Mouse (Mus musculus) urinary bladder, postnatal 10 days (tissue): ENCODE results near the gene Trim38.
"Not testable (repeated sequence)": the region's sequence is repeated elsewhere in the genome, so short reads cannot be mapped to it uniquely, and the experiment has no call there.

Experiments
- DNase-seq: peaks from one replicate; pipeline ENCODE4 v3.0.0; 2022; ENCODE audit warnings: low spot score

Trim38 gene

DNA sequence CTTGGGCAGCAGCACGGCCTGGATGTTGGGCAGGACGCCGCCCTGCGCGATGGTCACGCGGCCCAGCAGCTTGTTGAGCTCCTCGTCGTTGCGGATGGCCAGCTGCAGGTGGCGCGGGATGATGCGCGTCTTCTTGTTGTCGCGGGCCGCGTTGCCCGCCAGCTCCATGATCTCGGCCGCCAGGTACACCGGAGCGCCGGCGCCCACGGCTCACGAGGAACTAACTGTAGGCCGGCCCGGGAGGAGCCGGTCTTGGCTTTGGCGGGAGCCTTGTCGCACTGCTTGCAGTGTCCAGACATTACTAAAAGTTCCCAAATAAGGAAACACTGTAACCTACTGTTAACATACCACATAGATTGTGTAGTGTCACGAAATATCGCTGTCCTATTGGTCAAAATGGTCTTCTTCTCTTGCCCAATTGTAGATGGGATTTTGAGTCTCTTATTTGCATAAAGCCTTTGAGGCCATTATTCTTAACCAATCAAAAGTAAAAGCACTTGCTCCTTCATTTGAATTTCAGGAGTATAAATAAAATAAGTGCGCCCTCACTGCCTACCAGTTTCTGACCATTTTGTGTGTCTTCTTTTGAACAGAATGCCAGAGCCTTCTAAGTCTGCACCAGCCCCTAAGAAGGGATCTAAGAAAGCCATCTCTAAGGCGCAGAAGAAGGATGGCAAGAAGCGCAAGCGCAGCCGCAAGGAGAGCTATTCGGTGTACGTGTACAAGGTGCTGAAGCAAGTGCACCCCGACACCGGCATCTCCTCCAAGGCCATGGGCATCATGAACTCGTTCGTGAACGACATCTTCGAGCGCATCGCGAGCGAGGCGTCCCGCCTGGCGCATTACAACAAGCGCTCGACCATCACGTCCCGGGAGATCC, 23.3 kb upstream of the Trim38 start, which contains the start of gene Hist1h2bb:
Gene Hist1h2bb, plus strand, starts transcription at position 534 of the 880 bp plus-strand sequence.
- DNase-seq: not testable (repeated sequence)

DNA sequence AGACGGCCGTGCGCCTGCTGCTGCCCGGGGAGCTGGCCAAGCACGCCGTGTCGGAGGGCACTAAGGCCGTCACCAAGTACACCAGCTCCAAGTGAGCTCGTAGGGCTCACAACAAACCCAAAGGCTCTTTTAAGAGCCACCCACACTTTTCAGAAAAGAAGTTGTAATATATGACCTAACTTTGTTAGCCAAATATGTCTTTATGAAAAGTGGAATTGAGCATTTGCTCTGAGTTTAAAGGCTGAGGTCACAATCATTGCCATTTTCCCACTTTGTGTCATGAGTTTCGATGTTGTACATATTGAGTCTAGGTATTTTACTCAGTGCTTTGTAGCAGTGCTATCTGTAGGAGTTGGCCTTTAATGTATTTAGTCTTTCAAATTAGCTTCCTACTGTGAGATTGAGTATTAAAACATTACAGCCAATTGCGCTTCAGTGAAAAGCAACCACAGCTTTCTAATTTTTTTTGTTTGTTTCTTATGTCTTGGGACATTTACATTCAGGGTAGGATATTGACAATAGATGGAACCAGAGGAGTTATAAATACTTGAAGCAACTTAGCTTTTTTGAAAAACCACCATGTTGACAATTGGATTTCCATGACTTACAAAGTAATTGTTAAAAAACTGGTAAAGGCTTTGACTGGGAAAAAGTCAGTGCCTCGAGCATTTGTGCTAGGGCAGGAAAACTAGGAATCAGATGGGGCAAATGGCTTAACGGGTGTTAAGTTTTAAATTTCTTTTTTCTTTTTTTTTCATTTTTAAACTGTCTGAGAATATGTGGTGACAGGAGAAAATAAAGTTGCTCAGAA, 22.4 kb upstream of the Trim38 start:
- DNase-seq: no peak

DNA sequence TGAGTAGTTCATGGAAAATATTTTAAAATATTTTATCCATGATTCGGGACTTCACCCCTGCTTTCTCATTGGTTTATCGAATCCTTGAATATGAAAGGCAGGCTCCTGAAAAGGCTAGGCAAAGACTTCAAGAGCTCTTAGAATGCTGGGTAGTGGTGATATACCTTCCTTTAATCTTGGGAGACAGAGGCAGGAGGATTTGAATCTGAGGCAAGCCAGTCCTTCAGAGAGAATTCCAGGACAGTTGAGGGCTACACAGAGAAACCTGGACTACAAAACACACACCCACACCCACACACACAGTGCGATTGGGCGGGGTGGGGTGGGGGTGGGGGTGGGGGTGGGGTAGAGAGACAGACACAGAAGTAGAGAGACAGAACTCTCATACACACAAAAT, 21.8 kb upstream of the Trim38 start:
- no peak for DNase-seq

DNA sequence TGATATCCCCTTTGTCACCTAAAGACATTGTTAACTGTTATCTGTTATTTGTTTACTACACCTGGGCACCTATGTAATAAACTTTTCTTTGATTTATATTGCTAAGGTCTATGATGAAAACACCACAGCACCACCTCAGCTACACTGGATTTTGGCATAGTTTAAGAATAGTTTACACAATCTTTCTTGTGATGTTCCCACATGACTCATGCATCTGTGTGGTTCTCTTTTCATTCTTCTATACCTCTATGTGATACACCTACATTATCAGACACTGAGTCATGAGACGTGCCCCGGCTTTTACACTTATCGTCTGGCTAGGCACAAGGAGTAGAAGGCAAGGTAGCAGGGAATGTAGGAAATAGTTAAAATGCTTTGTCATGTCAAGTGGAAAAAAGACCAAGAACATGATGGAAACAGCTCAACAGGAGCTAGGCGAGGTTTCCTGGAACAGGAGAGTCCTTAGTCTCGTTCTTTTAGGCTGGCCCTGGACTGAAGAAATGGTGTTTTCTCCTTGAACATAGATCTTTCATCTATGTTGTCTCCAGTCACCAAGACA, 20.1 kb upstream of the Trim38 start:
- no peak for DNase-seq

DNA sequence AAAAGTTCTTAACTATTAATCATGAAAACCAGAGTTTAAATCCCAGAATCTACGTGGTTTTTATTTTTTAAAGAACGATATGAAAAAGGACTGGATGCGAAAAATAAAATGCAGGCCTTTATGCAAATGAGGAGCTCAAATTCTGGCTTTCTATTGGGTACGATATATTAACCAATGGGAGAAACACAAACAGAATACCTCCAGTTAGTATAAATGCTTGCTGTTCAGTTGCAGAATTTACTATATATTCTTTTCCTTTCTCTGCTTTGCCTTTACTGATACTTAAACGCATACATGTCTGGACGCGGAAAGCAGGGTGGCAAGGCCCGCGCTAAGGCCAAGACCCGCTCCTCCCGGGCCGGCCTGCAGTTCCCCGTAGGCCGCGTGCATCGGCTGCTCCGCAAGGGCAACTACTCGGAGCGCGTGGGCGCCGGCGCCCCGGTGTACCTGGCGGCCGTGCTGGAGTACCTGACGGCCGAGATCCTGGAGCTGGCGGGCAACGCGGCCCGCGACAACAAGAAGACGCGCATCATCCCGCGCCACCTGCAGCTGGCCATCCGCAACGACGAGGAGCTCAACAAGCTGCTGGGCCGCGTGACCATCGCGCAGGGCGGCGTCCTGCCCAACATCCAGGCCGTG, 18.8 kb upstream of the Trim38 start, which contains the start of gene Hist1h2ab:
Gene Hist1h2ab, plus strand, starts transcription at position 288 of the 639 bp plus-strand sequence.
- not testable (repeated sequence) for DNase-seq

DNA sequence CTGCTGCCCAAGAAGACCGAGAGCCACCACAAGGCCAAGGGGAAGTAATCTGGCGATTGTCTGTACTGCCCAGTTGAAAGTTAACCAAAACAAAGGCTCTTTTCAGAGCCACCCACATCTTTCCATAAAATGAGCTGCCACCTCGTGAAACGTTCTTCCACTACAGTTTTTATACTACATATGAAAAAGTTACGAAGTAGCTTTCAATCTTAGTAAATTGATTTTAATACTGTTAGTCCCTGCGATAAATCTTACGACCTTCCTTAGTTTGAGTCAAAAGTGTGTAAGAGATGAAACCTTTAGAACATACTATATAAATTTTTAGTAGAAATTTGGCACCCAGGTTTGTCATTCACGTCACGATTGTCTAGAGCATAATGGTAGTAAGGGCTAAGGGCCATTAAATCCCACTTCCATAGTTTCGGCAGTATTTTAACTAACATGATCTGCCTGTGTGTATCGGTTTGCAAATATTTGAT, 18.2 kb upstream of the Trim38 start:
- no peak for DNase-seq

DNA sequence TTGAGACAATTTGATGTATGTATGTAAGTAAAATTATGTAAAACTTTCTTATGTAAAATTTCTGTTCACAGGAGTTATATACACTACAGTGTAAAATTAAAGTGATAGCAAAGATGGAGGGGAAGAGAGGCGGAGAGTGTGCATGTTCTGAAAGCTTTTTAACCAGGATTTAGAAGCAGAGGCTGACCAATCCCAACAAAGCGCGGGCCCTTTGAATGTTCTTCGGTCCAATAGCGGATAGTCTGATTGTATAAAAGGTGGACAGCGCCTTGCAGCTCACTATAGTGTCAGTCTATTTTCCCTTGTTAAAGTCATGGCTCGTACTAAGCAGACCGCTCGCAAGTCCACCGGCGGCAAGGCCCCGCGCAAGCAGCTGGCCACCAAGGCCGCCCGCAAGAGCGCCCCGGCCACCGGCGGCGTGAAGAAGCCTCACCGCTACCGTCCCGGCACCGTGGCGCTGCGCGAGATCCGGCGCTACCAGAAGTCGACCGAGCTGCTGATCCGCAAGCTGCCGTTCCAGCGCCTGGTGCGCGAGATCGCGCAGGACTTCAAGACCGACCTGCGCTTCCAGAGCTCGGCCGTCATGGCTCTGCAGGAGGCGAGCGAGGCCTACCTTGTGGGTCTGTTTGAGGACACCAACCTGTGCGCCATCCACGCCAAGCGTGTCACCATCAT, 17.5 kb upstream of the Trim38 start, which contains the start of gene Hist1h3b:
Gene Hist1h3b, plus strand, starts transcription at position 201 of the 675 bp plus-strand sequence.
- DNase-seq: peak; percentile 47

DNA sequence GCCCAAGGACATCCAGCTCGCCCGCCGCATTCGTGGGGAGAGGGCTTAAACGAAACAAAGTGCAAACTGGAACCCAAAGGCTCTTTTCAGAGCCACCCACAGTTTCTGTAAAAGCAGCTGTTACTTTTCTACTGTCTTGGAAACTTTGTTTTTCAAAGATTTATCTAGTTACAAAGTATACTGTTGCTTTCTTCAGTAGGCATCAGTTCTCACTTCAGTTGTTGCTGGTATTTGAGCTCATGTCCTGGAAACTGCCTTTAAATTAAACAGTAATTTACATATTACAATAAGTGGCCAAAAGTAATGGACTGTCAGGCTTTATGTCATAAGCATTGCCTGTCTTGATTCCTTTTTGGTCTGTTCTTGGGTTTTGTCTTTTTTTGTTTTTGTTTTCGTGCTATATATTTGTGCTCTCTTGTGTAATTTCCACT, 17.0 kb upstream of the Trim38 start:
- no peak for DNase-seq

DNA sequence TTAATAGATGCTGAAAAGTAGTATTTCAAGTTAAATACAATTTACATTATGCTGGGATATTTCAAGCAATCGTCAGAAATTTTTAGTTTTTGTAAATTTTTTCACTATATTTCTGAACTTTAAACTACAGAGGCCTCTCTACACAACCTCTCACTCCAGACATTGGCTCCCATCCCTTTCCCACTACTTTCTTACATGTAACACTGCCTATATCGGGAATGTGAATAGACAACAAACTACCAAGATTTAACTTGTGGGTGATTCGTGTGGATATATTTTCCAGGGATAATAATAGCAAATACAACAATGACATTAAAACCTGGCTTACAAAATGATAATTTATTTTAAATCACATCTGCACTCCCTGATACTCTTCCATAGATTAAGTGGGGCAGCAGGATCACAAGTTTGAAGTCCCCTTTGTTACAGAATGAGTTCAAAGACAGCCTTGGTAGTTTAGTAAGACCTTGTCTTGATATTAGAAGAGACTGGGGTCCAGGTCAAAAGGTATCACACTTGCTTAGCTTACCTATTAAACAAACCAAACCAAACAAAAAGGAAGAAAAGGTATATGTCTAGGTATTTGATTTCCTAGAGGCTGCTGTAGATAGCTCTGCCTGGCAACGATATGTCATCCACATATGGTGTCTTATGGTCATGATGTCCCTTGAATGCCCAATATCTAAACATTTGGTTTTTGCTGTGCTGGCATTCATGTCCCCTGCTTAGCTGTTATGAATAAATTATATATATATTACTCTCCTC, 16.2 kb upstream of the Trim38 start:
- no peak for DNase-seq

DNA sequence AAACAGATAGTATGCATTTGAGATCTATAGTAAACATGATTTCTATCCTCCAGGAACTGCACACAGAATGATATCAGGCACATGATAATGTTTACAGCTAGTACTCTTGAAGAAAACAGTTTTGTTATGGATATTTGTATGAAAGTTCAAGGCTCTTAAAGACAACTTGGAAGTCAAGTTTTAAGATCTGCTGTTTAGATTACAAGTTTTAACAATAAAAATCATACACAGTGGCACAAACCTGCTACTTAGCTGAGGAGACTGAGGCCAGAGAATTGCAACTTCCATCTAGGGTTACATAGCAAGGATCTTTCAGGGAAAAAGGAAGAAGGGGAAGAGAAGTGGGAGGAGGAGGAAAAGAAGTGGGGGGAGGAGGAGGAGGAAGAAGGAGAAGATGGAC, 14.7 kb upstream of the Trim38 start:
- no peak for DNase-seq

DNA sequence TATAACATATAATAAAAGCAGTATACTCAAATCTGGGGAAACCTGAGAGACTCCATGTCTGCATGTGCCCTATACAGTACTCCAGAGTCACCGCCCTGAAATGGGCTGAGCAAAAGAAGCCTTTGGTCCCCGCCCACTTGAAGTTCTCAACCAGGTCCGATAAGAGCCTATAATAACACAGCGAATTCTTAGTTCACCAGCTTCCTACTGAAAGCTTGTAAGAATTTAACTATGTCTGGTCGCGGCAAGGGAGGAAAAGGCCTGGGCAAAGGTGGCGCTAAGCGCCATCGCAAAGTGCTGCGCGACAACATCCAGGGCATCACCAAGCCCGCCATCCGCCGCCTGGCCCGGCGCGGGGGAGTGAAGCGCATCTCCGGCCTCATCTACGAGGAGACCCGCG, 12.9 kb upstream of the Trim38 start, which contains the start of gene Hist1h4b:
Gene Hist1h4b, plus strand, starts transcription at position 224 of the 400 bp plus-strand sequence.
- DNase-seq: no peak

DNA sequence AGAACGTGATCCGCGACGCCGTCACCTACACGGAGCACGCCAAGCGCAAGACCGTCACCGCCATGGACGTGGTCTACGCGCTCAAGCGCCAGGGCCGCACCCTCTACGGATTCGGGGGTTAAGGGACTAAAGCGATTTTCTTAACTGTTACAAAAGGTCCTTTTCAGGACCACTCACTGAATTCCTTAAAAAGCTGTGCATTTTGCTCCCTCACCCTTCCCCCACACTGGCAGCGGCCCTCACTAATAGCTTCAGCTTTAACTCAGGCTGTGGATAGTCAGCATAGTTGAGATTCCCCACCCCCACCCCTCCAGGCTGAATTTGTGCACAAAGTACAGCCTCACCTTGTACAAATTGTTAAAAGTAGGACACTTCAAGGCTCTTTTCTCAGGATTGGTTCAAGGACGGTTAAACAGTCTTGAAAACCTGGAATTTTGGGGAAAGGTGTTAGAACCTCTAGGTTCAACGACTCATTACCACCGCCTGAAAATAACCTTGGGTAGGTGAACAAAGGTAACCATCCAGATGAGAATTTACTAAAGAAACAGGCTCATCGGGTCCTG, 12.4 kb upstream of the Trim38 start:
- DNase-seq: no peak

DNA sequence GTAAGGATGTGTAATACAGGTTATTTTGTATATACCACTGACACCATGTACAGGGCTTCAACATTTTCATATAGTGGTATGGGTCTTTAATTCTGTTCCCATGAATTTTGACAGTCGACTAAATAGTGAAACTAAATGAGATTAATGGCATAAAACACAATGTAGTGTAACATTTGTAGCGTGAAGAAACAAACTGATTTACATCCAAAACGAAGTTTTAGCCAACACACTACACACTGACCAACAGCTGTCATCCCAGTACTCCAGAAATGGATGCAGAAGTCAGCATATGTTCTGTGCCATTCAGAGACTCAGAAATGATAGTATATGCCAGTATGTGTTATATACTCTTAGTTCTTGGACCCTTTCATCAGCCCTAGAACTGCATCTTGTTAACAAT, 11.8 kb upstream of the Trim38 start:
- DNase-seq: no peak

DNA sequence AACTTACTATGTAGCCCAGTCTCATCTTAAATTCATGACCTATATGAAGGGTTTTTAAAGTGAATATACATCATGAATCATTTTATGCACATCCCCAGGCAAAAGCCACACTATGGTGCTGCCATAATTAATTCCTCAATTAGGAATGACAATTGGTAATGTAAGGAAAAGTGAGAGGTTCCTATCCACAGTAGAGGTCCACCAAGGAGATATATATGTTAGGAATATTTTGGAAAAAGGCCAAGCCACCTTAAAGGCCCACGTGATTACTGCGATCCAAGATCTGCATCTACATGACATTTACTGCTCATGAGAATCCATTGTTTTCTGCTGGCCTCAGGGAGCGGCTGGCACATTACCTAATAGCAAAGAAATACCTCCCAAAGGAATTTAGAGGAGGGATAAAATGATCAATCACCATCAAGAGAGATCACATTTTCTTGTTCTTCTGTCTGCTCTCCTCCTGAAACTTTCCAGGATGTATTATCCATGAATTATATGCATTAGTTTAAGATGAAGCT, 10.4 kb upstream of the Trim38 start:
- DNase-seq: no peak

DNA sequence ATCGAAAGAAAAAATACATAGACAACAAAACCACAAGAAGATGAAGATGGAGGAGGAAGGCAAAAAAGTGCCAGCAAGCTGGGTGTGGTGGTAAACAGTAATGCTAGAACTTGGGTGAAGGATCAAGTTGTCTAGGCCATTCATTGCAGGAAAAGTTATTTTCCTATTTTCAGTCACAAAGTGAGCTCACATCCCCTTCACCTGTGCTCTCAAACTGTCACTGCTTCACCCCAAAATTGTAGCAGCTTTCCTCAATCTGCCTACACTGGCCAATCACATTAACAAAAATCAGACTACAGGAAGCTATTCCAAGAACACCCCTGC, 9.8 kb upstream of the Trim38 start:
- no peak for DNase-seq

DNA sequence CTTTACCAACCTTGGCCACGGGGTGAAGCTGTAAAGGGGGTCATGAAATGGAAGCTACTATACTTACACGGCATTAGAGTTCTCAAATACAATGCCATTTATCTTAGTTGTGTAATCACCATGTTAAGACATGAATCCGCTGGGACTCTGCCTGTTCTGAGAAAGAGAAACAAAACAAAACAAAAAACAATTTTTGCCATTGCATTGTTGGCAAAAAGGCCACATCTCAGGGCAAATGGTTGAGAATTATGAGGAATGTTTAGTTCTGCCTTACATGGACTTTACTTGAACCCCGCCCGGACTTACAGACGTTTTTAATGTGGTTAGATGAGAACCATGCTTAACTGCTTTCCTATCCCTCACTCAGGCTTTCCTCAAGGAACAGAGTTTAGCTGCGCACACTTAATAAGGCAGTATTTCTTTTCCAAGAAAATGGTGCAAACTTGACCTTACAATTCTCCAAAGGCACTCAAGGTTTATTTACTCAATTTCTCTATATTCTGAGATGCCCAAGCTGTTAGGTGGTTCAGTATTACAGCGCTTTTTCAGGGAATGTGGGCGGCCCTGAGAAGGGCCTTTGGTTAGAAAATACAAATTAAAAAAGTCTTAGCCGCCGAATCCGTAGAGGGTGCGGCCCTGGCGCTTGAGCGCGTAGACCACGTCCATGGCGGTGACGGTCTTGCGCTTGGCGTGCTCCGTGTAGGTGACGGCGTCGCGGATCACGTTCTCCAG, 9.3 kb upstream of the Trim38 start:
- no peak for DNase-seq

DNA sequence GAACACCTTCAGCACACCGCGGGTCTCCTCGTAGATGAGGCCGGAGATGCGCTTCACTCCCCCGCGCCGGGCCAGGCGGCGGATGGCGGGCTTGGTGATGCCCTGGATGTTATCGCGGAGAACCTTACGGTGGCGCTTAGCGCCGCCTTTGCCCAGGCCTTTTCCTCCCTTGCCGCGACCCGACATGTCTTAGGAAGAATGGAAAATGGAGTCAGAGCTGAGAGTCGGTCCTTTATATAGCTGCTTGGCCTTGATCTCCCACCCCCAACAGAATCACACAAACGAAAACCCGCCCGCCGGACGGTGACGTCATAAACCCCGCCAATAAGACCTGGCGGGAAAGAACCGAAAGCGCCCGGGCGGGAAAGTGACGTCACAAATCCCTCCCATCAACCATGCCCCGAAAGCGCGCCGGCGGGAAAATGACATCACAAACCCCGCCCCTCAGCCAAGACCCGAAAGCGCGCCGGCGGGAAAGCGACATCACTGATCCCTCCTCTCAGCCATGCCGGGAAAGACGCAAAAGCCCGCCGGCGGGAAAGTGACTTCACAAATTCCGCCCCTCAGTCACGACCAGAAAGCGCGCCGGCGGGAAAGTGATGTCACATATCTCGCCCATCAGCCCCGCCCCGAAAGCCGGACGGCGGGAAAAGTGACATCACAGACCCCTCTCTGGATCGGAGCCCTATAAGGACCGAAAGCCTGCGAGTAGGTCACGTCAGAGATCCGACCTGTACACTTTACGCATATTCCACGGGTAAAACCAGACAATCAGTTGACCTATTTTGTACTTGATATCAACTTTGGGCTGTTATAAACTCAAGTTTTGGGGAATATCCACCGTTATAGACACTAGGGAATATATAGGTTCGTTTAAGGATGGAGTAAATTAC, 8.5 kb upstream of the Trim38 start, which contains the start of gene Hist1h4a:
Gene Hist1h4a, minus strand, starts transcription at position 259 of the 893 bp plus-strand sequence.
- peak; percentile 97 for DNase-seq
